Mouse (Mus musculus) lung, postnatal 0 days (tissue): ENCODE results near the gene 1700029F12Rik. TPM values are rescaled to one million over a fixed set of nuclear protein-coding genes. Genes with fewer than 3 reads are reported as not detected.

Experiments used
- ATAC-seq: fragments of 200-750 bp; cut with Nextera tagmentation; 2 replicates; pipeline ENCODE4 v1.8.0; 2017; ENCODE audit warnings: moderate library complexity
- DNase-seq: peaks from one replicate; pipeline ENCODE4 v3.0.0-alpha.2; 2016; ENCODE audit warnings: low spot score
- H3K27ac ChIP-seq: fragments of 300-500 bp; sonication (generic); 2 replicates; pipeline ENCODE4 v1.5.1; 2014; ENCODE audit warnings: antibody characterized with exemption, mild to moderate bottlenecking, low read length, mixed read lengths
- H3K27me3 ChIP-seq: fragments of 300-500 bp; sonication (generic); replicated peaks from 2 replicates; pipeline ENCODE4 v1.6.1; 2014; ENCODE audit warnings: low read length, mixed read lengths; ENCODE audit not compliant: insufficient read depth
- H3K36me3 ChIP-seq: fragments of 300-500 bp; sonication (generic); 2 replicates; pipeline ENCODE4 v1.6.1; 2014; ENCODE audit warnings: low read length, mixed read lengths; ENCODE audit not compliant: insufficient read depth
- H3K4me1 ChIP-seq: fragments of 300-500 bp; sonication (generic); 2 replicates; pipeline ENCODE4 v1.6.1; 2014; ENCODE audit warnings: antibody characterized with exemption, low read depth, low read length, mixed read lengths; ENCODE audit not compliant: insufficient read depth
- H3K4me2 ChIP-seq: fragments of 300-500 bp; sonication (generic); replicated peaks from 2 replicates; pipeline ENCODE4 v1.6.1; 2014; ENCODE audit warnings: low read depth, mild to moderate bottlenecking, low read length, moderate library complexity, mixed read lengths
- H3K4me3 ChIP-seq: fragments of 300-500 bp; sonication (generic); 2 replicates; pipeline ENCODE4 v1.5.1; 2014; ENCODE audit warnings: low read depth, low read length
- H3K9ac ChIP-seq: fragments of 300-500 bp; sonication (generic); replicated peaks from 2 replicates; pipeline ENCODE4 v1.6.1; 2014; ENCODE audit warnings: low read depth, mild to moderate bottlenecking
- H3K9me3 ChIP-seq: fragments of 300-500 bp; sonication (generic); 2 replicates; pipeline ENCODE4 v1.6.1; 2016; ENCODE audit warnings: low read length, mixed read lengths
- CTCF ChIP-seq: IDR thresholded peaks from 2 replicates; pipeline ENCODE4 v1.5.1; 2016; ENCODE audit warnings: antibody characterized with exemption, mild to moderate bottlenecking
- EP300 ChIP-seq: IDR thresholded peaks from 2 replicates; pipeline ENCODE4 v1.6.1; 2016; ENCODE audit warnings: antibody characterized with exemption, mild to moderate bottlenecking, control low read depth
- WGBS: fragments of 180-500 bp; shearing (Covaris S2); extraction: QIAGEN DNeasy Blood & Tissue Kit; methylation state at CpG from one replicate; pipeline ENCODE4 v1.1.7; 2014; 5-methylcytosine and 5-hydroxymethylcytosine counted together
- polyA plus RNA-seq: library from polyadenylated mRNA; unstranded; fragments of >200 nt; fragmentation: Nextera tagmentation; extraction: Ambion mirVana; gene quantifications from 2 replicates; pipeline ENCODE4 v1.2.1, GENCODE M21; 2015

1700029F12Rik gene
- polyA plus RNA-seq, 1 experiment from 2014 or later, result not detected

DNA sequence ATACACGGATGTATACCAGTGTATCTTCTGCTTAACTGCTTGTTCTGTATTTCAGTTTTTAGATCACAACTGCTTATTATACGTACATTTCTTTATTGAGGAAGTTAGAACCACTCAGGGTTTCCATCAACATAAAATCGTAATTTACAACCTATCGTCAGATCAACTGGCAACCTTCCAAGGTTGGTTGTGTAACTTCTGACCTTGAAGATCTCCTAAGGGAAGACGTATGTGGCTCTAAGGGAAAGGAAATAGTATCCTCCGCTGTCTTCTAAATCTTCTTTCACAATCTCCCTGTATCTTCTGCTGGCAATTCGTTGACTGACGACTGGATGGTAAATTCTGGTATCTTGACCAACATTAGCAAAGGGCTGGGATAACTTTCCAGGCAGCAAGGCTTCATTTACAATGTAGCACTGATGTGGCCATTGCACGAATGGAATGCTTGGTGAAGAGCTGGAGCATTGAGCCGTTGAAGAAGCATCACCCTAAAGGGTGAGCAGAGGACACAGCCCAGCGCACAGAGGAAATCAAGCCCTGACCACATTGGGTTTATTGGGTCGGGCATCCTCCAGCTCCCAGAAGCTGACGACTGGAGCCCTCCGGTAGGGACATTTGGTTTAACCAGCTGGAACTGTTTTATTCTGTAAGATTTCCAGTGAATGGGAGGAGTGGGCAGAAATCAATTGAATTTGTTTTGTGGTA is 43.4 kb downstream of the 1700029F12Rik start:
- Histone ChIP-seq H3K4me2 (no peak overlapping the region), H3K27me3 (no peaks in the 10 kb centered on the region), H3K9me3 (no peaks in the 10 kb centered on the region), H3K9ac (no peak overlapping the region), H3K4me1 (no peaks in the 10 kb centered on the region), H3K4me3 (no peak overlapping the region), H3K27ac (no peak overlapping the region), H3K36me3 (no peaks in the 10 kb centered on the region)
- DNase-seq, result no peak
- no peak for ATAC-seq
- whole genome bisulfite sequencing, result 63% methylated on average over 14 of the region's 14 CpGs
- TF ChIP-seq CTCF, result no peak
- no peak for TF ChIP-seq EP300

DNA sequence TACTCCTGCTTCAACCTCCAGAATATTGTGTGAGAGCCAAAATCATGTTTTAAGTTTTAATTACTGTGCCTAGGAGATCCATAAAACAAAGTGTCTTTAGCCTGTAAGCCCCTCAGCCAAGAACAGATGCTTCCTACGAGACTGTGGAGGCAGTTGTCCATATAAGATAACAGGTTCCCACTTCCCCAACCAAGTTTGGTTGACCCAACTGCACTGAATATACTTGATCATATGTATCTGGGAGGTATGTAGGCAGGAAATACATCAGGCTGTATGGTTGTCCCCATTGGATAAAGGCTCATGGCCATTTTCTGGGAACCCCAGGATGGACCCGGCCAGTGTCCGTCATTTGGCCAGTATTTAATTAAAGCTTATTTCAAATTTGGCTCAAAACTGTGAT is 44.1 kb downstream of the 1700029F12Rik start:
- no peak overlapping the region for H3K4me3 ChIP-seq
- TF ChIP-seq CTCF (no peak), EP300 (no peak)
- ATAC-seq (no peak), DNase-seq (no peak)
- H3K9me3 ChIP-seq, result no peaks in the 10 kb centered on the region
- WGBS, result 84% methylated on average over 3 of the region's 3 CpGs
- no peak overlapping the region for H3K9ac ChIP-seq
- no peaks in the 10 kb centered on the region for H3K4me1 ChIP-seq
- no peaks in the 10 kb centered on the region for H3K36me3 ChIP-seq
- no peak overlapping the region for H3K27ac ChIP-seq
- H3K27me3 ChIP-seq, result no peaks in the 10 kb centered on the region
- H3K4me2 ChIP-seq, result no peak overlapping the region

DNA sequence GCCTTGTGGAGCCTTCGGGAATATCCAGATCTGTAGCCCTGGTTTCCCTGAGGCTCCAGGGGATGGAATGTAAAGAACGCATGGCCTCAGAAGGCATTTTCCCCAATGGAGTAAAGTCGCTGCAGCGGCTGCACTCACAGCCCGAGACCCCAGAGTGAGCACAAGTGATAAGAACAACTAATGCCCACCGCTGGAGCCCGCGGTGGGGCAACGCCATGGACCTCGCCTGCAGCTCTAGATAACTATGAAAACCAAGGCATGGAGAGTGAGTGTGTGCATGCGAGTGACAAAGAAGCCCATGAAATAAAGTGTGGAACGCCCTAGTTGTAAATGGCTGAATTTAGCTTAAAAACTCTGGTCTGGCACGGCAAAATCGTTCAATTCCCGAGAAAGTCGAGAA is 45.0 kb downstream of the 1700029F12Rik start:
- 90% methylated on average over 16 of the region's 16 CpGs for WGBS
- H3K4me3 ChIP-seq, result no peak overlapping the region

DNA sequence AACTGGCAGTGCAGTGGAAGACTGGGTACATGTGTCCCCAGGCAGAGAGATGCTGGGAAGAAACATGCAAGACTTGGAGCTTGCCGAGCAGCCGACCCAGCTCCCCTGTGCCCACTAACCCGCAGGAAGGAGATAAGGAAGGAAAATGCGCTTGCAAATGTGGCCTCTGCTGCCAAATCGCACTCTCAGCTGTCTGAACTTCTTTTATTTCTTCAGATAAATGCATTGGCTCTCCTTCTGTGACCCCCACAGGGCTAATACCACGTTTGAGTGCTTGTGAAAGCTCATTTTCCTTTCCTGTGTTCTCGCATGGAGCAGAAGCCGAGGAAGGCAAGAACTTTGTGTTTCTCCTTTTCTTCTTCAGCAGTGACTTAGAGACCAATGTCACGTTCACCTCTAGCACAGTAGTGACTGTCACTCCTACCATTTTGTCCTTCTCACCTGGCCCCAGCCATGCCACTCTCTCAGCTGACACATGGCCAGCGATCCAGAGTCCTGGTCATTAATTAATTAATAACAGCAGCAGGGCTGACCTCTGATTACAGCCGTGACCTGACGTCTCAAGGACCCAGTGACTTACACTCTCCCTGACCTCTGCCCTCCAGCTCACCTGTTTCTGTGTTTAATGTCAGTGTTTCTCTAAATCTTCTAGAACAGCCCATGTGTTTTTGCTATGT is 48.4 kb downstream of the 1700029F12Rik start:
- Histone ChIP-seq H3K9ac (no peak overlapping the region), H3K4me3 (no peak overlapping the region), H3K9me3 (no peaks in the 10 kb centered on the region), H3K36me3 (no peaks in the 10 kb centered on the region), H3K27me3 (no peaks in the 10 kb centered on the region), H3K27ac (no peak overlapping the region), H3K4me2 (no peak overlapping the region), H3K4me1 (no peaks in the 10 kb centered on the region)
- 38% methylated on average over 12 of the region's 12 CpGs for WGBS
- ATAC-seq (no peak), DNase-seq (no peak)
- TF ChIP-seq EP300, result no peak
- TF ChIP-seq CTCF, result no peak

More for the DNA sequence above, 45.0 kb downstream of the 1700029F12Rik start:
- no peak overlapping the region for H3K27ac ChIP-seq
- TF ChIP-seq EP300, result no peak
- no peak for TF ChIP-seq CTCF
- no peaks in the 10 kb centered on the region for H3K4me1 ChIP-seq
- ATAC-seq, result no peak
- no peak for DNase-seq
- no peaks in the 10 kb centered on the region for H3K27me3 ChIP-seq
- H3K9me3 ChIP-seq, result no peaks in the 10 kb centered on the region
- H3K4me2 ChIP-seq, result no peak overlapping the region
- H3K36me3 ChIP-seq, result no peaks in the 10 kb centered on the region
- no peak overlapping the region for H3K9ac ChIP-seq

DNA sequence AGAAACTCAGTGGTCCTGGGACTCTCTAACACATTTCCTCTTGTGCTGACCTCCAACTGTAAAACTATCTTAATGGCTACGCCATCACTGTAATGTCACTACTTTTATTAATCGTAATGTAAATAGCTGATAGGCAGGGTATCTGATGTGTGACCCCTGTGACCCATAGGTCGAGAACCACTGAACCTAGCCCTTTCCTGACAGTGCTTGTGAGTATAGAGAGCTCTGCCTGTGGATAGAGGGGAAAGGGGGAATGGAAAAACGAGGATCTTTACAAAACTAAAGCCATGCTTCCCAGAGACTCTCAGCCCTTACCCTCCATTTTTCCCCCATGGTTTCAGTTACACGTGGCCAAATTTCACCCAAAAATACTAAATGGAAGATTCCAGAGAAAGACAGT is 49.5 kb downstream of the 1700029F12Rik start:
- DNase-seq, result no peak
- no peak overlapping the region for H3K9ac ChIP-seq
- no peaks in the 10 kb centered on the region for H3K27me3 ChIP-seq
- ATAC-seq, result no peak
- no peaks in the 10 kb centered on the region for H3K36me3 ChIP-seq
- no peak for TF ChIP-seq EP300
- TF ChIP-seq CTCF, result no peak
- H3K9me3 ChIP-seq, result no peaks in the 10 kb centered on the region
- H3K4me2 ChIP-seq, result no peak overlapping the region
- H3K4me1 ChIP-seq, result no peaks in the 10 kb centered on the region
- no peak overlapping the region for H3K4me3 ChIP-seq
- no peak overlapping the region for H3K27ac ChIP-seq
- WGBS, result 74% methylated on average over 5 of the region's 5 CpGs

DNA sequence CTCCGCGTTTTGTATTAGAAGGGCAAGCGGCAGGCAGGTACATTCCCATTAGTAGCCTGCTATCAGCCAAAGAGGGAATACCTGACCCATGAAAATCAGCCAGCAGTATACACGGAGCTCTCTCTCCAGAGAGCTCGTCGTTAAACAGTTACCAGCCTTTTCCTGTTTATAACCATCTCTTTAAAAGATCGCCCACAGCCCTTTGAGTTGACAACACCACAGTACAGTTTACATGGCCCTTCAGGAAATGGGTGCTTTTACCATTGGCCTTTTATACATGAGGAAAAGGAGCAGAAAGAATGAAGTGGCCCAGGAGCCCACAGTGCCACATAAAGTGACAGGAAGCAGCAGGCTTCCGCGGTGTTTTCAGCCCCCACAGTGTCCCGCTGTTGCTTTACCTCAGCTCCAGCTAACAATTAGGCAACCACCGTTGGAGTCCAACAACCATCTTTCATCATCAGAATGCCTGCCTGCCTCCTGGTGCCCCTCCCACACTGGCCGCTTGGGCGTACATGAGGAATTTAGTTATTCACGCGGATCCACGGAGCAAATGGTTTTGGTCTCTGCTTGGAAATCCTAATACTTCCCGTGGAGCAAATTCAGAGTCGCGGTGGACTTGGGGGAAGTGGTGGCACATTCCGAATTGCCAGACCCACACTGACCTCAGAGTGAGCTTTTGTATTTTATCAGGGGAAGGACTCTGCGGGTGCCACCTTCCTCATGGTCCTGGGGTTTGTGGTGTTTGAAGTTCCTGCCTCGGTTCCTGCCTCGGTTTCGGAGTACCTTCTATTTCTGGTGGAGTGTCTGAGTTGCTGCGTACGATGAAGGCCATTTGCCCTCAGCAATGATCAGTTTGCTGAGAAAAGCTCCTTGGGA is 50.7 kb downstream of the 1700029F12Rik start:
- no peaks in the 10 kb centered on the region for H3K4me1 ChIP-seq
- H3K9ac ChIP-seq, result no peak overlapping the region
- 36% methylated on average over 26 of the region's 26 CpGs for WGBS
- no peaks in the 10 kb centered on the region for H3K9me3 ChIP-seq
- no peaks in the 10 kb centered on the region for H3K27me3 ChIP-seq
- H3K36me3 ChIP-seq, result no peaks in the 10 kb centered on the region
- H3K4me2 ChIP-seq, result peak overlapping the region; percentile 42
- DNase-seq (peak; percentile 20), ATAC-seq (no peak; the same call in 1 of the 2 replicates)
- no peak overlapping the region for H3K4me3 ChIP-seq
- no peak overlapping the region for H3K27ac ChIP-seq
- TF ChIP-seq EP300, result no peak
- TF ChIP-seq CTCF, result no peak
